Mouse (Mus musculus): ENCODE results near the gene Smyd1. TPM values are rescaled to one million over a fixed set of nuclear protein-coding genes. Genes with fewer than 3 reads are reported as not detected.
A peak's percentile ranks its signal among the peaks of the same experiment; 100 is the strongest.

The Smyd1 gene
- polyA plus RNA-seq, 1 experiment from 2014 or later: 0.66 TPM

DNA sequence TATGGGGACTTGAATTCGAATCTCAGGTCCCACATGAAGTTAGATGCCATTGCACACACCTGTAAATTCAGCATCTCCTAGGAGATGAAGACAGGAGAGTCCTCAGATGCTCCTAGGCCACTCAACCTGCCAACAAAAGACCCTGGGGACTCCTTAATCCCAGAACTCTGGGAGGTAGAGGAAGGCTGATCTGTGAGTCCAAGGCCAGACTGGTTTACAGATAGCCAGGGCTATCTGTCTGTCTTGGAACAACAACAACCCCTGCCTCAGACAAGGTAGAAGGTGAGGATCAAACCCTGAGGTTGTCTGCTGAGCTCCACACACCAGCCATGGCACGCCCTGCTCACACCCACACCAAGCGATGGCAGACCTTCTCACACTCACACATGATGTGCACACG, 62.9 kb downstream of the Smyd1 start:
- Histone ChIP-seq H3K27me3 (no peaks in the 10 kb centered on the region), H3K4me3 (replicated peaks) (no peak overlapping the region), H3K4me2 (no peak overlapping the region), H3K9me3 (replicated peaks) (no peaks in the 10 kb centered on the region), H3K36me3 (replicated peaks) (no peaks in the 10 kb centered on the region), H3K4me1 (replicated peaks) (peaks cover 11% of the 10 kb centered on the region), H3K9ac (no peak overlapping the region), H3K27ac (replicated peaks) (no peak overlapping the region)
- WGBS (ENCODE audit: insufficient replicate concordance): 63% methylated on average over 4 of the region's 4 CpGs
- no peak for ATAC-seq (ENCODE audit: insufficient read depth)

DNA sequence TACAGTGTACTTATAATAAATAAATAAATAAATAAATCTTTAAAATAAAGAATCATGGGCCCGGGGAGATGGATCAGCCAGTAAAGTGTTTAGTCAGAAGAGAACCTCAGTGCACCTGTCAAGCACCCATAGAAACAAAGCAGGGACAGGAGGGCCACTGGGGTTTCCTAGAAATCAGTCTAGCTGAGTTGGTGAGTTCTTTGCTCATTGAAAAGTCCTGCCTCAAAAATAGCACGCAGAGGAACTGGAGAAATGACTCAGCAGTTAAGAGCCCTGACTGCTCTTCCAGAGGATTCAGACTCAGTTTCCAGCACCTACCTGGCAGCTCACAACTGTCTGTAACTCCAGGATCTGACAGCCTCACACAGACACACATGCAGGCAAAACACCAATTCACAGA, 63.5 kb downstream of the Smyd1 start:
- no peak for ATAC-seq (ENCODE audit: insufficient read depth)
- H3K4me2 ChIP-seq: no peak overlapping the region

DNA sequence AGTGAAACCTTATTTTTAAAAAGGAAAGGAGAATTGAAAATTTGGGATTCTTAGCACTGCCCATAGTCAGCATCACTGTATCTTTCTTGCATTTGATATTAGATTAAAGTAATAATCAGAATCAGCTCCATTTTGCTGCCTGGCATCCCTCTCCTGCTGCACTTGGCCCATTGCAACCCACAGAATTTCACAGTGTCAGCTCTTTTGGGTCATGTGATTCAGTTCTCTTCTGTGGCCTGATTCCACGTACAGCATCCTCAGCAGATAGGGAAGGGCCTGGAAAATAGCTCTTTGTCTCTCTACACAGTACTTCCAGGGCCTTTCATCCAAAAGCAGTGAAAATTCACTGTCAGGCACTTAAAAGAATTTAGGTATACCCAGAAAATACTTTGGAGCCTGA, 64.7 kb downstream of the Smyd1 start:
- no peak overlapping the region for H3K9ac ChIP-seq
- H3K36me3 ChIP-seq (replicated peaks): no peaks in the 10 kb centered on the region
- no peak overlapping the region for H3K4me3 ChIP-seq (replicated peaks)
- H3K4me2 ChIP-seq: no peak overlapping the region
- WGBS (ENCODE audit: insufficient replicate concordance): 46% methylated on average over 1 of the region's 1 CpGs
- H3K27ac ChIP-seq (replicated peaks): no peak overlapping the region
- no peaks in the 10 kb centered on the region for H3K9me3 ChIP-seq (replicated peaks)
- no peaks in the 10 kb centered on the region for H3K27me3 ChIP-seq
- no peak for ATAC-seq (ENCODE audit: insufficient read depth)
- peaks cover 11% of the 10 kb centered on the region for H3K4me1 ChIP-seq (replicated peaks)

More for the DNA sequence above, 63.5 kb downstream of the Smyd1 start:
- Histone ChIP-seq H3K27me3 (no peaks in the 10 kb centered on the region), H3K27ac (replicated peaks) (no peak overlapping the region), H3K4me1 (replicated peaks) (peaks cover 11% of the 10 kb centered on the region), H3K36me3 (replicated peaks) (no peaks in the 10 kb centered on the region), H3K4me3 (replicated peaks) (no peak overlapping the region), H3K9ac (no peak overlapping the region), H3K9me3 (replicated peaks) (no peaks in the 10 kb centered on the region)
- WGBS (ENCODE audit: insufficient replicate concordance): 34% methylated on average over 2 of the region's 2 CpGs

DNA sequence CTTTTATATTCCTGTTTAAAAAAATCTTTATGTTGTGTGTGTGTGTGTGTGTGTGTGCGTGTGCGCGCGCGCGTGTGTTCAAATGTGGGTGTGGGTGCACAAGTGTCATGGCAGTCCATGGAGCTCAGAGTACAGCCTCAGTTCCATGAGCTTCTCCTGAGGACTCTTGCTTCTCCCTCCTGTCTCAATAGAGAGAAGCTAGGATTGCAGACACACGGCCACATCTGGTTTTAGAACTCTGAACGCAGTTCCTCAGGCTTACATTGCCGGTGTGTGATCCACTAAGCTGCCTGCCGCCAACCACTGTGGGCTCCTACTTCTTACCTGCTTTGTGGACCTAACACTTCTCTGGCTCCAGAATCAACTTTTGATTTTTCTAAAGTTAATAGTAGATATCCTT, 65.9 kb downstream of the Smyd1 start:
- Histone ChIP-seq H3K4me2 (no peak overlapping the region), H3K9me3 (replicated peaks) (no peaks in the 10 kb centered on the region), H3K36me3 (replicated peaks) (no peaks in the 10 kb centered on the region), H3K27ac (replicated peaks) (no peak overlapping the region), H3K9ac (no peak overlapping the region), H3K4me1 (replicated peaks) (peaks cover 11% of the 10 kb centered on the region), H3K27me3 (no peaks in the 10 kb centered on the region), H3K4me3 (replicated peaks) (no peak overlapping the region)
- WGBS (ENCODE audit: insufficient replicate concordance): 88% methylated on average over 10 of the region's 10 CpGs
- ATAC-seq (ENCODE audit: insufficient read depth): no peak

DNA sequence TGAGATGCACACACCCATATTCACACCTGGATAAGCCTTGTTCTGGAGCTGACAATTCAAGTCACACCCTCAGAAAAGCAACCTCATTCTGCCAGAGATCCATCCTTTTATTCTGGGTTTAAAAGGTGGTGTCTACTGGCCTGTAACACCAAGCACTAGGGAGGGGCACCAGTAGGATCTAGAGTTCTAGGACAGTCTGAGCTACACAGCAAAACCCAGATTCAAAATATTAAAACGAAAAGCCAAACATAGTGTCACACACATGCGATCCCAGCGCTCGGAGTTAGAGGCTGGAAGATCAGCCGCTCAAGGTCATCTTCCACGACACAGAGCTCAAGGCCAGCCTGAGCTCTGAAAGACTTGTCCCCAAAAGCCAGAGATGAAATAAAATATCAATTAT, 67.6 kb downstream of the Smyd1 start:
- WGBS (ENCODE audit: insufficient replicate concordance): 77% methylated on average over 6 of the region's 6 CpGs
- no peak for ATAC-seq (ENCODE audit: insufficient read depth)
- H3K4me3 ChIP-seq (replicated peaks): no peak overlapping the region
- no peaks in the 10 kb centered on the region for H3K27me3 ChIP-seq
- H3K9ac ChIP-seq: no peak overlapping the region
- no peaks in the 10 kb centered on the region for H3K36me3 ChIP-seq (replicated peaks)
- peaks cover 7% of the 10 kb centered on the region for H3K4me1 ChIP-seq (replicated peaks)
- no peak overlapping the region for H3K4me2 ChIP-seq
- no peak overlapping the region for H3K27ac ChIP-seq (replicated peaks)
- H3K9me3 ChIP-seq (replicated peaks): no peaks in the 10 kb centered on the region

DNA sequence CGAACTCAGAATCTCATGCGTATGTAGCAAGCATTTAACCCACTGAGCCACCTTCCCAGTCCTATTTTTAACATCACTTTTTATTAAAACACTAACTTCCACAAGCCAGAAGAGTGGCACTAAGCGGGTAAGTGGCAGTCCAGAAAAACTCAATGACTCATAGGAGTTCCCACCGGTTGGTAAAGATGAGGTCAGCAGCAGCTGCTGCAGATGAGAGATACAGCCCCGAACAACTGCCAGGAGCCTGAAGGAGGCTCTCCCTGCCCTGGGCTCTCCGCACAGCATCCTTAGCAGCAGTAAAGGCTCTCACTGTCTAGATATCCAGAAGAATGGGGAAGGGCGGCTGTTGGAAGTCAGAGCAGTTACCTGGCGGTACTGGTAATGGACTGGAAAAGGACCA, 71.1 kb downstream of the Smyd1 start:
- no peak overlapping the region for H3K27ac ChIP-seq (replicated peaks)
- no peak overlapping the region for H3K4me3 ChIP-seq (replicated peaks)
- no peaks in the 10 kb centered on the region for H3K27me3 ChIP-seq
- no peak overlapping the region for H3K4me2 ChIP-seq
- no peak overlapping the region for H3K9ac ChIP-seq
- no peaks in the 10 kb centered on the region for H3K36me3 ChIP-seq (replicated peaks)
- ATAC-seq (ENCODE audit: insufficient read depth): no peak
- peaks cover 5% of the 10 kb centered on the region; the same call in 1 of the 2 replicates for H3K4me1 ChIP-seq (replicated peaks)
- 49% methylated on average over 8 of the region's 8 CpGs for WGBS (ENCODE audit: insufficient replicate concordance)
- H3K9me3 ChIP-seq (replicated peaks): no peaks in the 10 kb centered on the region

DNA sequence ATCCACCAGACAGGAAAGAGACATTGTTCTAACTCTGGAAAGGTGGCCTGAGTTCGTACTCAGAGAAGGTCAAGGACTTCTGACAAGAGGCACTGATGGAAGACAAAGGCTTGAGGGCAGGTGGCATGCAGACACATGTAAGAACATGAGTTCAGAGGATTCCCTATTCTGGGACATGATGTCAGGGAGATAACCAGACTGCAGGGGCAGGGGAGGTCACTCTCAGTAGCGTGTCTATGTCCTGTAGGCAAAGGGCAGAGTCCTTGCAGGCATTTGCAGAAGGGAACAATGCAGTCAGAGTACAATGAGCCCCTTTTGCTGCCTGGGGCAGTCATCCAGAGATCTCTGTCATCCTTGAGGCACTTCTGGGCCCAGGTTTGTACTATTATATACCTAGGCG, 72.4 kb downstream of the Smyd1 start:
- no peaks in the 10 kb centered on the region for H3K9me3 ChIP-seq (replicated peaks)
- peaks cover 5% of the 10 kb centered on the region; the same call in 1 of the 2 replicates for H3K4me1 ChIP-seq (replicated peaks)
- no peak overlapping the region for H3K9ac ChIP-seq
- H3K27ac ChIP-seq (replicated peaks): no peak overlapping the region
- no peaks in the 10 kb centered on the region for H3K27me3 ChIP-seq
- WGBS (ENCODE audit: insufficient replicate concordance): 43% methylated on average over 3 of the region's 3 CpGs
- H3K36me3 ChIP-seq (replicated peaks): no peaks in the 10 kb centered on the region
- H3K4me2 ChIP-seq: no peak overlapping the region
- no peak overlapping the region for H3K4me3 ChIP-seq (replicated peaks)
- ATAC-seq (ENCODE audit: insufficient read depth): peak; percentile 54

DNA sequence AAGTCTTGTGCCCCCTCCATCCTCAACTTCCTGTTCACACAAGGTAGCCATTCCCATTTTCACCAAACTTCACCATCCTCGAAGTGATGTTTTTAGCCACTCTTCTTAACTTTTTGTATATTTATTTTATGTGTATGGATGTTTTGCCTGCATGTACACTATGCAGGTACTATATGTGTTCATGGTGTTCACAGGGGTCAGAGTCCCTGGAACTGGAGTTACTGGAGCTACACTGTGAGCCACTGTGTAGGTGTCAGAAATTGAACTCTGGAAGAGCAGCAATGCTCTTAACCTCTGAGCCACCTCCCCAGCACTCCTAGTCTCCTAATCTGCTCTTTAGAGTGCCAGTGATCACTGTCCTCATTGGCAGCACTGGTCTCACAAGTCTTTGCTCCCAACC, 73.6 kb downstream of the Smyd1 start:
- peaks cover 5% of the 10 kb centered on the region; the same call in 1 of the 2 replicates for H3K4me1 ChIP-seq (replicated peaks)
- no peak for ATAC-seq (ENCODE audit: insufficient read depth)
- no peak overlapping the region for H3K4me2 ChIP-seq
- WGBS (ENCODE audit: insufficient replicate concordance): 56% methylated on average over 1 of the region's 1 CpGs
- no peak overlapping the region for H3K4me3 ChIP-seq (replicated peaks)
- H3K9ac ChIP-seq: no peak overlapping the region
- H3K27ac ChIP-seq (replicated peaks): no peak overlapping the region
- H3K27me3 ChIP-seq: no peaks in the 10 kb centered on the region
- no peaks in the 10 kb centered on the region for H3K36me3 ChIP-seq (replicated peaks)
- no peaks in the 10 kb centered on the region for H3K9me3 ChIP-seq (replicated peaks)

DNA sequence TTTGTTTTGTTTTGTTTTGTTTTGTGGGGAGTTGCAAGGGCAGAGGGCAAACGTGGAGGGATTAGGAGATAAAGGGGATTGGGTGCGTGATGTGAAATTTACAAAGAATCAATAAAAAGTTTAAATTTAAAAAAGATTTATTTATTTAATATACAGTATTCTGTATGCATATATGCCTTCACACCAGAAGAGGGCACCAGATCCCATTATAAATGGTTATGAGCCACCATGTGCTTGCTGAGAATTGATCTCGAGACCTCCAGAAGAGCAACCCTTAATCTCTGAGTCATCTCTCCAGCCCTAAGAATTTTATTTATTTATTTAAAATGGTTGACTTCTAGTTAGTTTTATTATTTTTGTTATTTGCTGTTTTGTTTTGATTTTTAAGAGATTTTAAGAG, 78.8 kb downstream of the Smyd1 start:
- ATAC-seq (ENCODE audit: insufficient read depth): no peak
- Histone ChIP-seq H3K27me3 (no peaks in the 10 kb centered on the region), H3K9ac (no peak overlapping the region), H3K27ac (replicated peaks) (no peak overlapping the region), H3K4me1 (replicated peaks) (no peaks in the 10 kb centered on the region), H3K4me2 (no peak overlapping the region), H3K36me3 (replicated peaks) (no peaks in the 10 kb centered on the region), H3K9me3 (replicated peaks) (no peaks in the 10 kb centered on the region), H3K4me3 (replicated peaks) (no peak overlapping the region)
- 55% methylated on average over 3 of the region's 3 CpGs for WGBS (ENCODE audit: insufficient replicate concordance)

DNA sequence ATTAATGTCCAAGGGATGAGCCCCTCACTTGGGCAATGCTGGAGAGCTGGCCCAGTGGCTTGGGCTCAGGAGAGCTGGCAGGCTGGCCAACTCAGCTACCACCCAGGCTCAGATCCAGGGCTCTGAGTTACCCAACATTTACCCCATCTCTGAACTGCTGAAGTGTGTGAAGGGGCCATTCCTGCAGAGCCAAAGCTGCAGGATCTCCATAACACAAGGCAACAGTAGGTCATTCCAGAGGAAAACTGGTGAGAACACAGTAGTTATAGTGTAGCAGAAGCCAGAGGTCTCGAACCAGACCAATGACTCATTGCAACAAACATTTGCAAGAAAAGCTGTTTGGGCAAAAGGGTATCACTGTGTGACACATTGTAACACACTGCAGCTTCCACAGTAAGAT, 79.2 kb downstream of the Smyd1 start:
- no peaks in the 10 kb centered on the region for H3K27me3 ChIP-seq
- H3K4me1 ChIP-seq (replicated peaks): no peaks in the 10 kb centered on the region
- no peak overlapping the region for H3K27ac ChIP-seq (replicated peaks)
- no peak overlapping the region for H3K9ac ChIP-seq
- no peak overlapping the region for H3K4me3 ChIP-seq (replicated peaks)
- no peaks in the 10 kb centered on the region for H3K36me3 ChIP-seq (replicated peaks)
- no peak for ATAC-seq (ENCODE audit: insufficient read depth)
- no peak overlapping the region for H3K4me2 ChIP-seq
- 57% methylated on average over 1 of the region's 1 CpGs for WGBS (ENCODE audit: insufficient replicate concordance)
- no peaks in the 10 kb centered on the region for H3K9me3 ChIP-seq (replicated peaks)

DNA sequence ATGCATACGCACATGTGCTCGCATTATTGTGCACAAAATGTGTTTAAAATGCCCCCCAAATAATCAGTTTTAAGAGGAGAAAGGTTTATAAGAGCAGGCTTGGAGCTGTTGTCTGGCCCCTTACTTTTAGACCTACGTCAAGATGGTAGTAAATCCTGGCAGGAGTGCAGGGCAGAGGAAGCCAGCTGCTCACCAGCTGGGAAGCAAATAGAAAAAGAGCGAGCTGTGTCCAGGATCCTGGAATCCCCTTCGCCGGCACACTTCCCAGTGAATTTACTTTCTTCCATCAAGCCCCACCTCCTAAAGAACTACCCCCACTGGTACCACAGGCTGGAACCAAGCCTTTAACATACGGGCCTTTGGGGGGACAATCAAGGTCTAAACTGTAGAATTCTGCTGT, 81.2 kb downstream of the Smyd1 start:
- H3K4me3 ChIP-seq (replicated peaks): no peak overlapping the region
- WGBS (ENCODE audit: insufficient replicate concordance): 60% methylated on average over 7 of the region's 7 CpGs
- no peaks in the 10 kb centered on the region for H3K36me3 ChIP-seq (replicated peaks)
- H3K27ac ChIP-seq (replicated peaks): no peak overlapping the region
- H3K4me2 ChIP-seq: no peak overlapping the region
- no peak overlapping the region for H3K9ac ChIP-seq
- H3K9me3 ChIP-seq (replicated peaks): no peaks in the 10 kb centered on the region
- ATAC-seq (ENCODE audit: insufficient read depth): no peak
- no peaks in the 10 kb centered on the region for H3K27me3 ChIP-seq
- H3K4me1 ChIP-seq (replicated peaks): no peaks in the 10 kb centered on the region

DNA sequence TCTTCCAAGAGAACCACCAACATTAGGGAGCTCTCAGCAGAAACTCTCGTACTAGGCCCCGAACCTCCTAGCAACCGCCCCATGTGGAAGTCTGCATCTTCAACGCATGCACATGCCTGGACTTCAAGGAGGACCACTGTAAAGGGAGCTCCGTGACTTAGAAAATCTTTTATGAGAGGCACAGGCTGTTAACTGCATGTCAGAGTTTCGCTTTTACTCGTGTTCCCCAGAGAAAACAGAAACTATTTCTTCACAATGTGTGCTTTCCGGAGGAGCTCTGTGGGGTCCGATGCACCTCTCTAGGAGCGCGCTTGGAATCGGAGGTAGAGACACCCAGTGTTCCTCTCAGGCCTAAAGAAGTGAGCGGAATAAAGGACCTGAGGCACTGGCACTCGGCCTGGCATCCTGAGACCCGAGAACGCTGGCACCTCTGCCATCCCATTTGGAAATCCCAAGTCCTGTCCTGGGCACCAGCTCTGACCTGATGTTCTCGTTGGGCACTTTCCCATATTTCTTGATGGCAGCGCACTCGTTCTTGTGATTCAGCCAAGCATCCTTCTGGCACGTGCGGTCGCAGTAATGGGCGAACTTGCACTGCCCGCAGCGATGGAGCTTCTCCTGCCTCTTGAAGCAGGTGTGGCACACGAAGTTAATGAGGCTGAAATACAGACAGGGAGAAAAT, 82.8 kb downstream of the Smyd1 start:
- Histone ChIP-seq H3K4me2 (no peak overlapping the region), H3K27ac (replicated peaks) (no peak overlapping the region), H3K9ac (no peak overlapping the region), H3K4me1 (replicated peaks) (no peaks in the 10 kb centered on the region), H3K27me3 (no peaks in the 10 kb centered on the region), H3K36me3 (replicated peaks) (no peaks in the 10 kb centered on the region), H3K4me3 (replicated peaks) (no peak overlapping the region), H3K9me3 (replicated peaks) (no peaks in the 10 kb centered on the region)
- WGBS (ENCODE audit: insufficient replicate concordance): 74% methylated on average over 26 of the region's 26 CpGs
- no peak for ATAC-seq (ENCODE audit: insufficient read depth)
